Mouse (Mus musculus) WW6 (cell line): ENCODE data around the gene Cd3eap.

Experiments
- DNase-seq: peaks from one replicate; pipeline ENCODE4 v3.0.0-alpha.2; 2013; ENCODE audit warnings: low read depth, low spot score

Cd3eap gene

DNA sequence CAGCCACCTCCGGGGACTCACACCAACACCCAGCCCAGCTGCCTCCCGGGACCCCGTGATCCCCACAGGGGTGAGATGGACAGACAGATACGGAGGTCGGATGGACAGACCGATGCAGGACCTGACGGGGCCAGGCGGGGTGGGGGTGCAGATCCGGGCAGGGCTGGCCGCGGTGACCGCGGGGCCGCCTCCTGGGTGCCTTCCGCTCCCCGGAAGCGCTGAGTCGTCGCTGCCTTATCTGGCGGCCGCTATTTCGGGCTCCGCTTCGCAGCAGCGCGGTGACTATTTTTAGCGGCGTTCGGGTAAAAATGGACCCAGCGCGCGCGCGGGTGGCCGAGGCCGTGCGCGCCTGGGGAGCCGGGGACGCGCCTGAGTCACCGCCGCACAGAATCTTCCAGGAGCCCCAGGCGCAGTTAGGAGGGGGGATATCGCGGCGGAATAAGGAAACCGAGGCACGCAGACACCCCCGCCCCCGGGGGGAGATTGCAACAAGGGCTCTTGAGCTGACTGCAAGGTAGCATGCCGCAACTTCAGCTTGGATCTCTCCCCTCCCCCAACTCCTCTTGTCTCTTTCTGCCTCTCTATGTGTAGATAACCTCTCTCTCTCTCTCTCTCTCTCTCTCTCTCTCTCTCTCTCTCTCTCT lies 26.5 kb downstream of the Cd3eap start:
- DNase-seq, result no peak

DNA sequence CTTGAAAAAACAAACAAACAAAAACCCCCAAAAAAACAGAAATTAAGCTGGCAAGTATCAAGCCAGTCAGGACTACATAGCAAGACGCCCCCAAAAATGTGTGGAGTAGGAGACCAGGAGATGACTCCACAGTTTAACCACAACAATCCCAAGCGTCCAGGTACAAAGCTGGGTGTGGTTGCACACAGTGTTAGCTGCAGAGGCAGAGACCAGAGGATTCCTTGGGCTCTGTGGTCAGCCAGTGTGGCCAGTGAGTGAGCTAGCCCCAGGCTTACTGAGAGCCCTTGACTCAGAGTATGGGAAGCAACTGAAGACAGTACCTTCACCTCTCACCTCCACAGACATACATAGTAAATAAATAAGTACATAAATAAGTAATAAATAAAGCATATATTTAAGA lies 27.4 kb downstream of the Cd3eap start:
- DNase-seq, result no peak

DNA sequence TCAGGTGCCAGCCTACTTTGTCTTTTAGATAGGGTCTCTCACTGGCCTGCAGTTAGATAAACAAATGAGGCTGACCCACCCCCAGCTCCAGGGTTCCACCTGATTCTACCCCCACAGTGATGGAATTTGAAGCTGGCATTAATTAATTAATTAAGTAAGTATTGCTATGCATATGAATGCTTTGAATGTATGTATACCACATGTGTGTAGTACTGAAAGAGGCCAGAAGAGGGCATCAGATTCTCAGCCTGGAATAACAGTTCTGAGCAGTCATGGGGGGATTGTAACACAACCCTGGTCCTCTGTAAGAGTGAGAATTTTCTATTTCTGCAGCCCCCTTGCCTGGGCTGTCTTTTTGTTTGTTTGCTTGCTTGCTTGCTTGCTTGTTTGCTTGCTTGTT lies 30.9 kb downstream of the Cd3eap start:
- DNase-seq, result no peak

DNA sequence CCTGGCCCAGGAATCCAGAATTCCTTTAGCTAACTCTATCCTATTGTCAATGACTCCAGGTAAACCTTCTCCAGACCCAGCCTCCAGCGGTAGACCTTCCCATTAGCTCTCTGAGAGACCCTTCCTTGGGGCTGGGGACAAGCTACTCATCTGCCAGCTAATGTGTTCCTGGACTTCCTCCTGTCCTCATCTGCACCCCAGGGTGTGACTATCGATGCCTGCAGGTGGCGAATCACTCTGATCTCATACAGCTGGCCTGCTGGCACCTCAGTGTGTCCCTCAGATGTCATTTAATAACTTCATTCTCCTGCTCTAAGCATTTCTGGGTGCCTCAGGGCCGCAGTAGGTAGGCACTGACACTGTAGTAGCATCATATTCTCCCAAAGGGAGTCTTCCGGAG lies 31.5 kb downstream of the Cd3eap start:
- DNase-seq, result no peak

DNA sequence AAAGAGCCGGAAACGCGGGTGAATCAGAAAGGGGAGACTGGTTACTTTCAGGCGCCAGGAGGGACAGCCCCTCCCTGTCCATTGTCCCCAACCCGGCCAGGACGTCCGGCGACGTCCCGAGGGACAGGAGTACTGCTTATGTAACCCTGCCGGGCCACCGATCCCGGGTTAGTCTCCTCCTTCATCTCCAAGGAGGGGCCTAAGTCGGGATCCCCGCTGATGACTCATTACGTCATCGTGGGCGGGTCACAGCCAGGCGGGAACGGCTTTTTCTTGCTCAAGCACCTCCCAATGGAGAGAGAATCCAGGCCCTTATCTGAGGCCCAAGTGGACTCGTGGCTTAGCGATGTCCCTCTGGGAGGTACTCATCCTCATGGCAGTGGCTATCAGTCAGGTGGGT lies 32.2 kb downstream of the Cd3eap start:
- DNase-seq, result no peak

- DNase-seq, result no peak
Measured at GRCm38 (mm10) chr7:19326359-19326758, 32.9 kb downstream of the Cd3eap start.

- no peak for DNase-seq
Measured at GRCm38 (mm10) chr7:19325262-19326199, 33.8 kb downstream of the Cd3eap start.

DNA sequence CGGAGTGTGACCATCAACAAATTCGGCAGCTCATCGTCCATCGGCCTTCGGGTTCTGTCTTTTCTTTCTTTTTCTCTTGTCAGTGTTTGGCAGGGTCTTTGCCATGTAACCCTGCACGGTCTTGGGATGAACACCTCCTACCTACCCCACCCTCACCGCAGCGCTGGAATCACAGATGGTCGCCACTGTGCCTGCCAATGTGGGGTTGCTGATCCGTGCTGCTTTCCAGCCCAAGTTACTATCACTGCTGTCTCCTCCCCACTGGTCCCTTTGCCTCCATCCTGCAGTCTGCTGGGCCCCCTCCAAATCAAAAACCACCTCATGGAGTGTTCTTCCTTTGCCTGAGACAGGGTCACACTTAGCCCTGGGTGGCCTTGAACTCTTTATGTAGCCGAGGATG lies 35.1 kb downstream of the Cd3eap start:
- no peak for DNase-seq

DNA sequence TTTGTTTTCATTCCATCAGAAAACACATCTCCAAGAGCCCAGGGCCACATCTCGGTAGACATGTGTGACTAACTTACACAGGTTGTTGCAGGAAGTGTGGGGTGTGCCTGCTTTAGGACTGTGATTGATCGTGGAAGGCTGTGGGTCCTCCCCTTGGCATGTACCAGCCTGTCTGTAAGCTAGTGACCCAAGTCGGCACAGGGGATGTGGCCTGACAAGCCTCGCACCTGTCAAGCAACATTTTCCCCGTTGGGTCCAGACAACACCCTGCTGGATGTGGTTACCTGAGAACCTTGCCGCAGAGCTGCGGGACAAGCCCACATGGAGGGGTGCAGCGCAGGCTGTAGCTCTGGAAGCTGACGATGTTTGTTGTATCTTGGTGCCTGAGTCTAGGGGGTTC lies 36.8 kb downstream of the Cd3eap start:
- no peak for DNase-seq

GRCm38 (mm10) chr7:19321464-19321863 lies 37.8 kb downstream of the Cd3eap start:
- DNase-seq, result no peak

- DNase-seq, result no peak
Measured at GRCm38 (mm10) chr7:19320637-19321036, 38.6 kb downstream of the Cd3eap start.

- DNase-seq, result no peak
Measured at GRCm38 (mm10) chr7:19319906-19320305, 39.4 kb downstream of the Cd3eap start.

DNA sequence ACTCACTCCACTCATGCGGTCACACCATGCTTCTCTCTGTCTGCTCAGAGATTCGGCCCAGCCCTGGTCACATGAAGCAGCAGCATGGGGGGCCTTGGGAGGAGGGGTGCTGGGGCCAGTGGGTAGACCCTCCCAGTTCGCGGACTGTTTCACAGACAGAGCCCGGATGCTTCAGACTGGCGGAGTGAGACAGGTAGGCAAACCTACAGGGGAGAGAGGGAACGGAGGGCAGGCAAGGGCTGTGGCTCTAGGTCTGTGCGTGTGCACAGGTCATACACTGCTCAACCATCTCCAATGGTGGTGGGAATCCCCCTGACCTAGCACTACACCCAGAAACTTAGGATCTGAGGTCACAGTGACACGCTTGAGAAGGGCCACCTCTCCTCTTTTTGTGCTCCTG lies 39.8 kb downstream of the Cd3eap start:
- no peak for DNase-seq

GRCm38 (mm10) chr7:19318676-19319075 lies 40.6 kb downstream of the Cd3eap start:
- DNase-seq, result no peak

DNA sequence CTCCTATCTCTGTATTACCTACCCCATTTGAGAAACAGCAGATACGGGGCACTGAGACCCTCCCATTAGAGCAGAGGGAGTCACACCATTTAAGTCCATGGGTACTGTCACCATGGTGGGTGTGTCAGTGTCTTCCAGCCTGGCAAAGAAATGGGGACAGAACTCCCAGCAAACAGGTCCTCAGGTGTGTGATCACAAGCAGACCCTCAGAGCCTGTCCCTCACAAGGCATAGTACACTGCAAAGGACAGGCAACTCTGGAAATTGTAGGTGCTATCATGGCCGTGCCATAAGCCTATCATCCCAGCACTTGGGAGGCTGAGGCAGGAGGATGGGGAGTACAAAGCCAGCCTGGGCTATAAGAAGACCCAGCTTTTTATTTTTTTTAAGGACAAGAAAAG lies 41.1 kb downstream of the Cd3eap start:
- no peak for DNase-seq

DNA sequence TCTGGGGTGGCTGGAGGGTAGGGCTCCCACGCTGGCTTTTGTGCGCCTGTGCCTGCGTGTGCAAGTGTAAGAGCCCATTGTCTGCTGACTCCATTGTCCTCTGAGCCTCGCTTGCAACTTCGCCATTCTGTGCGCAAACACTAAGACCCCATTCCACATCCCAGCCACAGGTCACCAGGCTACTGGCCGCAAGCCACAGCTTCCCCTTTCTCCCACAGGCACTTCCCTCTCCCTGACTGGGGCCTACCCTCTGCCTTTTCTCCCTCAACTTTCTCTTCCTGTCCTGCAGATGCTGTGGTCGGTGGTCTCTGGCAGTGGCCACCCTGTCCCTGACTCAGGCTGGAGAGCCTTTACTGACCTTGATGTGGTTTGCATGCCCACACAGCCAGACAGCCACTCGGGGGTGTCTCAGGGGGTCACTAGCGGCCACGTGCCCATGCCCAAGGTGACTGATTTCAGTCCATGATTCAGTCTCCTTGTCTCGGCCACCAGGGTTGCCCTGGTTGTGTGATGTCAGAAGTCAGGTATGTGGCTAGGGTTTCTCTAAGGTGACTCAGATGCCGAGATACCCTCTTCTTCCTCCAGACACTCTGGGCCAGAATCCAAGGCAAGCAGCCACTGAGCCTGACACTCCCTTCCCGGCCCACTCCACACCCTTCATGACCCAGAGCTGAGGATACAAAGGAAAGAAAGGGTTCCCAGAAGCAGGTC lies 42.7 kb downstream of the Cd3eap start:
- no peak for DNase-seq

DNA sequence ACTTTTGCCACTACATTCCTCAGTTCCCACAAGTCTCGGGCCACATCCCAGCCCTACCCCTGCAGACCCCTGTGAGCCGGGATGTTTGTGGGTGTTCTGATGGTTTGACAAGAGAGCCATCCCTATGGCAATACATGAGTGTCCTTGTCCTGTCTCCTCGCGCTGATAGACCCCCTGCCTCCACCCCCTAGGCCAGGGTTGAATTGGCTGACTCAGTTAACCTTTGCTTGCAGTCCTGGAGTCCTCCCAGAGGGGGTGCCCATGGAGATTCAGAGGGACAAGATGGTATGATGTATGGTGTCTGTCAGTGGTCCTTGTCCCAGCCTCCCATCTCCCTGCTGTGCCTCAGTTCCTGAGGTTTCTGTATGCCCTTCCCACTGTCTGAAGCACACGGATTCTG lies 45.2 kb downstream of the Cd3eap start:
- DNase-seq, result no peak

- DNase-seq, result no peak
Measured at GRCm38 (mm10) chr7:19311991-19312390, 47.3 kb downstream of the Cd3eap start.

- peak; percentile 93 for DNase-seq
Measured at GRCm38 (mm10) chr7:19309884-19310641, 49.2 kb downstream of the Cd3eap start, which contains the start of gene Fosb. Gene Fosb (minus strand): TSS chr7:19310051.

DNA sequence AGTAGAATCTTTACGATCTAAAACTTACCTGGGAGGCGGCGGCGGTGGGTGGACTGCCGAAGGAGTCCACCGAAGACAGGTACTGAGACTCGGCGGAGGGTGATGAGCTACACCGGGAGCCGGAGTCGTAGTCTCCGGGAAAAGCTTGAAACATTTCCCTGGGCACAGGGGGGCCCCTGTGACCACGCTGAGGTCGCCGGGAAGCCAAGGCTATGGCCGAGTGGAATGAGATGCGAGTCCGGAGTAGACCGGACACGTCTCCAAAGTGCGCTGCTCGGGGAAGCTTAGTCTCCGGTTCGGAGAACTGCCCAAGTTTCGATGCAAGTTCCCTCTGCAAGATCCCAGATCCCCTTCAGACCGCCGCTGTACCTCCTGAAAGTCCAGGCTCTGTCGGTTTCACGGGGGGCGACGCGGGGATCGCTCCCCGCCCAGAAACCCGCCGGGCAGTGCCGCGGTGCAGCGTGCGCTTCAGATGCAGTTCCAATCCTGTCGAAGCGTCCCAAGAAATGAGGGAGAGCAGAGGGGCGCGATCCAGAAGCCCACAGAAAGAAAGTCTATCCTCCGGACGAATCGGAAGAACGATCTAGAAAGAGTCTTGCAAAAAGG lies 49.9 kb downstream of the Cd3eap start:
- no peak for DNase-seq
